Mouse (Mus musculus) yolk sac, embryonic 10.5 days (tissue): ENCODE results near the gene Gja4.

Experiments used
- DNase-seq: peaks from one replicate; pipeline ENCODE4 v3.0.0-alpha.2; 2017; ENCODE audit warnings: low spot score

Gja4 gene

GRCm38 (mm10) chr4:127324296-127324695 lies 10.5 kb upstream of the Gja4 start:
- DNase-seq = no peak

- DNase-seq = no peak
Measured at GRCm38 (mm10) chr4:127323651-127324050, 9.8 kb upstream of the Gja4 start.

GRCm38 (mm10) chr4:127319613-127320012 lies 5.8 kb upstream of the Gja4 start:
- peak; percentile 41 for DNase-seq

GRCm38 (mm10) chr4:127317143-127317542 lies 3.3 kb upstream of the Gja4 start:
- no peak for DNase-seq

- no peak for DNase-seq
Measured at GRCm38 (mm10) chr4:127315753-127316152, 1.9 kb upstream of the Gja4 start.

- no peak for DNase-seq
Measured at GRCm38 (mm10) chr4:127314585-127314984, 746 bp upstream of the Gja4 start.

- no peak for DNase-seq
Measured at GRCm38 (mm10) chr4:127312349-127312748, 1.5 kb downstream of the Gja4 start.

GRCm38 (mm10) chr4:127311561-127311960 lies 2.3 kb downstream of the Gja4 start:
- no peak for DNase-seq

GRCm38 (mm10) chr4:127306915-127307314 lies 6.9 kb downstream of the Gja4 start:
- DNase-seq = no peak

GRCm38 (mm10) chr4:127303796-127304195 lies 10.0 kb downstream of the Gja4 start:
- DNase-seq = no peak

GRCm38 (mm10) chr4:127300503-127300902 lies 13.3 kb downstream of the Gja4 start:
- DNase-seq = no peak

- peak; percentile 55 for DNase-seq
Measured at GRCm38 (mm10) chr4:127292631-127293030, 21.2 kb downstream of the Gja4 start.

GRCm38 (mm10) chr4:127289039-127289548 lies 24.7 kb downstream of the Gja4 start:
- no peak for DNase-seq

GRCm38 (mm10) chr4:127286907-127287306 lies 26.9 kb downstream of the Gja4 start:
- DNase-seq = no peak

GRCm38 (mm10) chr4:127279241-127279640 lies 34.6 kb downstream of the Gja4 start:
- DNase-seq = no peak

- DNase-seq = no peak
Measured at GRCm38 (mm10) chr4:127278451-127279001, 35.3 kb downstream of the Gja4 start.

GRCm38 (mm10) chr4:127264183-127264554 lies 49.7 kb downstream of the Gja4 start:
- no peak for DNase-seq

GRCm38 (mm10) chr4:127263438-127264182 lies 50.2 kb downstream of the Gja4 start:
- peak; percentile 32 for DNase-seq

GRCm38 (mm10) chr4:127261601-127262000 lies 52.2 kb downstream of the Gja4 start:
- DNase-seq = no peak
